Mouse (Mus musculus) limb, embryonic 10.5 days (tissue): ENCODE data around the gene Ebf1. TPM values are rescaled to one million over a fixed set of nuclear protein-coding genes. Genes with fewer than 3 reads are reported as not detected.

Experiments used
- DNase-seq: peaks from one replicate; pipeline ENCODE4 v3.0.0-alpha.2; 2017; ENCODE audit warnings: low spot score
- H3K27ac ChIP-seq: fragments of 300-500 bp; sonication (generic); 2 replicates; pipeline ENCODE4 v1.5.1; 2016; ENCODE audit warnings: mild to moderate bottlenecking
- H3K27me3 ChIP-seq: fragments of 300-500 bp; sonication (generic); 2 replicates; pipeline ENCODE4 v1.6.1; 2016; ENCODE audit warnings: low read depth, mild to moderate bottlenecking; ENCODE audit not compliant: poor library complexity, severe bottlenecking
- H3K36me3 ChIP-seq: fragments of 300-500 bp; sonication (generic); 2 replicates; pipeline ENCODE4 v1.6.1; 2016; ENCODE audit warnings: mild to moderate bottlenecking, moderate library complexity
- H3K4me1 ChIP-seq: fragments of 300-500 bp; sonication (generic); 2 replicates; pipeline ENCODE4 v1.6.1; 2016
- H3K4me3 ChIP-seq: fragments of 300-500 bp; sonication (generic); 2 replicates; pipeline ENCODE4 v1.5.1; 2016; ENCODE audit warnings: mild to moderate bottlenecking, moderate library complexity
- H3K9me3 ChIP-seq: fragments of 300-500 bp; sonication (generic); replicated peaks from 2 replicates; pipeline ENCODE4 v1.6.1; 2016; ENCODE audit warnings: mild to moderate bottlenecking
- WGBS: fragments of 180-500 bp; shearing (Covaris S2); methylation state at CpG from one replicate; pipeline ENCODE4 v1.1.7; 2016; 5-methylcytosine and 5-hydroxymethylcytosine counted together
- polyA plus RNA-seq: library from polyadenylated mRNA; unstranded; fragments of >200 nt; fragmentation: Nextera tagmentation; extraction: Ambion mirVana; gene quantifications from 2 replicates; pipeline ENCODE4 v1.2.1, GENCODE M21; 2016

The Ebf1 gene
- polyA plus RNA-seq, 1 experiment from 2014 or later, result 23.8 TPM

- Histone ChIP-seq H3K27ac (no peak overlapping the region), H3K4me1 (peaks cover 51% of the 10 kb centered on the region), H3K4me3 (no peak overlapping the region), H3K36me3 (no peaks in the 10 kb centered on the region), H3K27me3 (no peaks in the 10 kb centered on the region), H3K9me3 (no peaks in the 10 kb centered on the region)
- 80% methylated on average over 7 of the region's 7 CpGs for WGBS
- no peak for DNase-seq
These were observed 283.4 kb downstream of the Ebf1 start for GRCm38 (mm10) chr11:44900496-44900895.

DNA sequence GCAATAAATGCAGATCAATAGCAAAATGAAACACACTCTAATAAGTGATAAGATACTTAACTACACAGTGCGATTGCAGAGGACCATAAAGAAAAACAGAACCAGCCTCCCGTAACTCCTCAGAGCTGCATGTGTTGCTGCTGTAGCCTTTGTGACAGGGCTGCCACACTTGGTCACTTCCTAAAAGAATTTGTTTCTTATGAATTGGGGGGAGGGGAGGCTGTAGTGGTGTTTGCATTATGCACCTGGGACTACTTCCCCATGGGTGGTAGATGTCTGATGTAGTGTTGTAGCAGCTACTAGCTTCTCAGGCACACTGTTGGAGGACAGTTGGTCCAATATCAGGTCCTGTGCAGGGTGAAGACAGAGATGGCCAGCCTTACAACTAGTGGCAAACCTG lies 284.6 kb downstream of the Ebf1 start:
- H3K27me3 ChIP-seq, result no peaks in the 10 kb centered on the region
- no peaks in the 10 kb centered on the region for H3K36me3 ChIP-seq
- peaks cover 51% of the 10 kb centered on the region for H3K4me1 ChIP-seq
- H3K9me3 ChIP-seq, result no peaks in the 10 kb centered on the region
- H3K27ac ChIP-seq, result peak overlapping the region; percentile 51; the same call in 1 of the 2 replicates
- 76% methylated on average over 2 of the region's 2 CpGs for WGBS
- no peak overlapping the region for H3K4me3 ChIP-seq
- no peak for DNase-seq

GRCm38 (mm10) chr11:44902165-44902564 lies 285.0 kb downstream of the Ebf1 start:
- peak overlapping the region; percentile 51 for H3K27ac ChIP-seq
- DNase-seq, result no peak
- no peaks in the 10 kb centered on the region for H3K9me3 ChIP-seq
- WGBS, result 73% methylated on average over 6 of the region's 6 CpGs
- H3K36me3 ChIP-seq, result no peaks in the 10 kb centered on the region
- H3K4me1 ChIP-seq, result peaks cover 50% of the 10 kb centered on the region
- no peak overlapping the region for H3K4me3 ChIP-seq
- no peaks in the 10 kb centered on the region for H3K27me3 ChIP-seq

DNA sequence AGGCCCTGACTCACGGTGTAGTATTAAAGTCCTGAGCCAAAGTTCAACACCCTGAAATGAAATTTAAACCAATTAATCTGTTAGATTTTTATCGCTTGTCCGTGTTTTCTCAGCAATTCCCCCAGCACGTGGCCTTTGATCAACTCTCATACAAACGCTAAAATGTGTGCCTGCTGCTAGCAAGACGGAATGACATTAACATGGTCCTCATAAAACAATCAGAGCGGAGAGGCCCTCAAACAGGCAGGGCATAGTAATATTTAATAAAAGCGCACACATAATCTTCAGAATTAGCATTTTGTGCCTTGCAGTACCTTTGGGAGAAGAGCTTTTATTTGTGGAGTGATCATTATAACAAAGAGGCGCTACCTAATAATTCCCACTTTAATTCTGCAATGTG lies 287.0 kb downstream of the Ebf1 start:
- Histone ChIP-seq H3K36me3 (no peaks in the 10 kb centered on the region), H3K9me3 (no peaks in the 10 kb centered on the region), H3K27me3 (no peaks in the 10 kb centered on the region), H3K27ac (no peak overlapping the region), H3K4me3 (no peak overlapping the region), H3K4me1 (peaks cover 45% of the 10 kb centered on the region)
- 51% methylated on average over 9 of the region's 9 CpGs for WGBS
- no peak for DNase-seq

GRCm38 (mm10) chr11:44906456-44906855 lies 289.3 kb downstream of the Ebf1 start:
- H3K36me3 ChIP-seq, result no peaks in the 10 kb centered on the region
- WGBS, result 83% methylated on average over 5 of the region's 5 CpGs
- no peak for DNase-seq
- H3K27ac ChIP-seq, result no peak overlapping the region
- peaks cover 31% of the 10 kb centered on the region for H3K4me1 ChIP-seq
- no peak overlapping the region for H3K4me3 ChIP-seq
- H3K9me3 ChIP-seq, result no peaks in the 10 kb centered on the region
- H3K27me3 ChIP-seq, result no peaks in the 10 kb centered on the region

DNA sequence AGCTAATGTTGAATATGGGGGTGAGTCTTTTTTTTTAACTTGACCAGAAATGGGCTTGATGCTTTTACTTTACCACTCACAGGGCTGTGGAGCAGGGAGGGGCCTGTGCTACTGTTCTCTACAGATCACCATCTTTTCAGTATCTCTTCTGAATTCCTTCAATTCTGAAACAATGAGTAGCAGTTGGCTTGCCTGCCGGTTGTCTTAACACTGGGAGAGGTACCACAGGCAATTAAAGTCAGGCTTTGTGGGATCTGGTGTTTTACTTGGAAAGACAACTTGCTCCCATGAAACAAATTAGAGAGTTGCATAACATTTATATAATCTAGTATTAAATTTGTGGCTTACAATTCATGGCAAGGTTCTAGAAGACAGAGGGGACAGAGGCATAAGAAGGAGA lies 294.6 kb downstream of the Ebf1 start:
- H3K9me3 ChIP-seq, result no peaks in the 10 kb centered on the region
- no peaks in the 10 kb centered on the region for H3K36me3 ChIP-seq
- WGBS, result 53% methylated on average over 1 of the region's 1 CpGs

DNA sequence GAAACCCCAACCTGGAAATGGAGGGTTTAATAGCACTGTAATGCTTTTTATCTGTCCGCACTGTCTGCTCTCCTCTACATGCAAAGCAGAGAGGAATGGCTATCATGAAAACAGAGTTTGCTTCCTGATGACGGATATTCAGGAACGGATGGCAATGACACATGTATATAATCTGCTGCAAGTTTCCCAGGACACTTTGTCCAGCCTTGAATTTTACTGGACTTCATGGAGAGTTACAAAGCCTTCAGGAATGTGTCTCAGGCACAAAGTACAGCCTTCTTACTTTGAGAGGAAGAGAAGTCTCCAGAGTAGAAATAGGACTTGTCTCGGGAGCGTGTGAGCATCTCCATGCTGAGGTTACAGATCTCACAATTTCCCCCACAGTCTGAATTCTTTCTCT lies 296.7 kb downstream of the Ebf1 start:
- WGBS, result 75% methylated on average over 5 of the region's 5 CpGs
- H3K27ac ChIP-seq, result peak overlapping the region; percentile 1; the same call in 1 of the 2 replicates
- peaks cover 10% of the 10 kb centered on the region for H3K4me1 ChIP-seq
- DNase-seq, result no peak
- no peaks in the 10 kb centered on the region for H3K36me3 ChIP-seq
- H3K27me3 ChIP-seq, result no peaks in the 10 kb centered on the region
- no peak overlapping the region for H3K4me3 ChIP-seq
- H3K9me3 ChIP-seq, result no peaks in the 10 kb centered on the region

More for the DNA sequence above, 294.6 kb downstream of the Ebf1 start:
- no peak overlapping the region for H3K4me3 ChIP-seq
- peaks cover 10% of the 10 kb centered on the region for H3K4me1 ChIP-seq
- no peaks in the 10 kb centered on the region for H3K27me3 ChIP-seq
- DNase-seq, result no peak
- H3K27ac ChIP-seq, result no peak overlapping the region

GRCm38 (mm10) chr11:44917059-44917458 lies 299.9 kb downstream of the Ebf1 start:
- DNase-seq, result no peak
- 64% methylated on average over 8 of the region's 8 CpGs for WGBS
- Histone ChIP-seq H3K9me3 (no peaks in the 10 kb centered on the region), H3K4me1 (peaks cover 15% of the 10 kb centered on the region), H3K36me3 (no peaks in the 10 kb centered on the region), H3K27ac (no peak overlapping the region), H3K27me3 (no peaks in the 10 kb centered on the region), H3K4me3 (no peak overlapping the region)

DNA sequence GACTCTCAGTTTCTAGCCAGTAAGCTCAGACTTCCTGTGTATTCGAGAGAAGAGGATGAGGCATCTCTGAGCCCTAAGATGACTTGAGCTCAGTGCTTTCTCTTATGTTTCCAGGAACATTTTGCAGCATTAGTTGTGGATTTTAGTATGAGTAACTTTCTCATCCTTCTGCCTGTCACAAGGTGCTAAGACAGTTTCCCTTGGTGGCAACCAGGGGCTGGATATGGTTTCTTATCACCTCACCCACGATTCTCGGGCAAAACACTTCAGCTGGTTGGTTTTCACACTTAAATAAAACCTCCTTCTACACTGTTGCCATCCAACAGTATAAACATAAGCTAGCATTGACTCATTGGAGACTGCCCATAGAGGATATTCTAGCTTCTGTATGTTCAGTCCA lies 306.0 kb downstream of the Ebf1 start:
- H3K27me3 ChIP-seq, result no peaks in the 10 kb centered on the region
- H3K27ac ChIP-seq, result no peak overlapping the region
- WGBS, result 78% methylated on average over 3 of the region's 3 CpGs
- no peak for DNase-seq
- no peaks in the 10 kb centered on the region for H3K9me3 ChIP-seq
- H3K4me3 ChIP-seq, result no peak overlapping the region
- peaks cover 40% of the 10 kb centered on the region for H3K4me1 ChIP-seq
- no peaks in the 10 kb centered on the region for H3K36me3 ChIP-seq

DNA sequence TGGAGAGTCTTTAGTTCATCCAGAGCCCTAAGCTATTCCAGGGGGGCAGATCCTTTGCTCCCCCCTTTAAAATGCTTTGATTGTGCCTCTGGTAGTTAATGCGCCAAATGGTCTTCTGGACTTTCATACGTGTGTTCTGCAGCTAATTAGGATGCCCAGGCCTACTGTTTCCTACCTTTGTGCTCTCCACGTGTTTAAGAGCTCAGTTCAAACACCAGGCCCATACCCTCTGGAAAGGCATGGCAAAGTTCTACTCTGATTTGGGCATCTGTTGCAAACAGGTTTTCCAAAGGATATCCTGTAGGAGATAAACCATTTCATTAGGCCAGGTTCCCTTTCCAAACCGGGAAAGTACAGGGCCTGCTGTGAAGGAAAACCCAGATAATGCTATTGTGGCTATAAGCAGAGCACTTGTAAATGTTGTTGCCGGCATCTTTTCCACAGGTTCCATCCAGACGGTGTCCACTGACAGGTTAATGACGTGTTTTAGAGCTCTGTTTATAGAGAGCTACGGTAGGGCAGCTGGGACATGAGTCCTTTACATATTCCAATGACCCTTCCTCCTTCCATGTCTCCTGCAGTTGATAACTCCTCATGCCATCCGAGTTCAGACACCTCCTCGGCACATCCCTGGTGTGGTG lies 306.9 kb downstream of the Ebf1 start:
- no peaks in the 10 kb centered on the region for H3K36me3 ChIP-seq
- DNase-seq, result peak; percentile 42
- no peaks in the 10 kb centered on the region for H3K9me3 ChIP-seq
- H3K4me3 ChIP-seq, result no peak overlapping the region
- WGBS, result 44% methylated on average over 10 of the region's 10 CpGs
- H3K4me1 ChIP-seq, result peaks cover 40% of the 10 kb centered on the region
- H3K27me3 ChIP-seq, result no peaks in the 10 kb centered on the region
- H3K27ac ChIP-seq, result peak overlapping the region; percentile 78

DNA sequence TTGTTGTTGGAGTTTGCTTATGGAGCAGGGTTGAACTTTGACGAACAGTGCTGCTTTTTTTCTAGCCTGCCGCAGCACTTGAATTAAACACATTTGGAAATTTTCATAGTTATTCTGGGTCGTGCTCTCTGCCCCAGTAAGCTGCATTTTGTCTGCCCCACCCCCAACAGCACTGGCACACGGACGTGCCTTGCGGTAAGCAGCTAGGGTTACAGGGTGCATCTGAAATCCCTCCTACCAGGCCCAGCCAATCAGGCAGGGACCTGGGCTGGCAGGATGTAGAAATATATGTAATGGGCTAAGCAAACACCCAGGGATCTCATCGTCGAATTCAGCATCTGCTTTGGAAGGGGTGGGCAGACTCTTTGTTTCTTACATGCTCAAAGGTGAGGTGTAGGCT lies 307.8 kb downstream of the Ebf1 start:
- peak; percentile 47 for DNase-seq
- no peaks in the 10 kb centered on the region for H3K36me3 ChIP-seq
- 28% methylated on average over 8 of the region's 8 CpGs for WGBS

GRCm38 (mm10) chr11:44925806-44926525 lies 308.8 kb downstream of the Ebf1 start:
- WGBS, result 83% methylated on average over 12 of the region's 12 CpGs
- no peak for DNase-seq
- Histone ChIP-seq H3K36me3 (no peaks in the 10 kb centered on the region), H3K9me3 (no peaks in the 10 kb centered on the region), H3K27me3 (no peaks in the 10 kb centered on the region), H3K4me1 (peaks cover 35% of the 10 kb centered on the region), H3K4me3 (no peak overlapping the region), H3K27ac (peak overlapping the region; percentile 78; the same call in 1 of the 2 replicates)

More for the DNA sequence above, 307.8 kb downstream of the Ebf1 start:
- Histone ChIP-seq H3K4me3 (no peak overlapping the region), H3K4me1 (peaks cover 38% of the 10 kb centered on the region), H3K27me3 (no peaks in the 10 kb centered on the region), H3K9me3 (no peaks in the 10 kb centered on the region), H3K27ac (peak overlapping the region; percentile 78)

DNA sequence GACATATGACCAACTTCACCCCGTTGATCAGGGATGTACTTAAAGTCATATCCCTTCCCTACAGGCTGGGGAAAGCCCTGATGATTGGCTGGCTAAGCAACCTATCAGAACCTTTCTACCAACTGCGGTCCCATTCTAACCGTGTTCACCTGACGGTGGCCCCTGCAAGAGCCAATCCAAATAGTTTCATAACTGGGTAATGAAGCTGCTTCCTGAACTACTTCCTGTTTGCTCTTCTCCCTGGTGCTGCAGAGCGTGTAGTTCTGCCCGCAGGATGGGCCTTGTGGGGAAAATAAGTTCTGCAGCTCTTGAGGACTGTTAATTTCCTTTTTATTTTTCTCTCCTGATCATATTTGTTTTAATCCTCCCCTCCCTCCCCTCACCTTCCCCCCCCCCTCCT lies 311.3 kb downstream of the Ebf1 start:
- no peaks in the 10 kb centered on the region for H3K36me3 ChIP-seq
- no peaks in the 10 kb centered on the region for H3K9me3 ChIP-seq
- no peak overlapping the region for H3K27ac ChIP-seq
- no peak for DNase-seq
- no peaks in the 10 kb centered on the region for H3K27me3 ChIP-seq
- 93% methylated on average over 6 of the region's 6 CpGs for WGBS
- H3K4me1 ChIP-seq, result peaks cover 32% of the 10 kb centered on the region
- H3K4me3 ChIP-seq, result no peak overlapping the region
